Mouse (Mus musculus): ENCODE data around the gene Iba57. TPM values are rescaled to one million over a fixed set of nuclear protein-coding genes. Genes with fewer than 3 reads are reported as not detected.

Iba57 gene
- polyA plus RNA-seq, 1 experiment from 2014 or later, result 2.0 TPM

DNA sequence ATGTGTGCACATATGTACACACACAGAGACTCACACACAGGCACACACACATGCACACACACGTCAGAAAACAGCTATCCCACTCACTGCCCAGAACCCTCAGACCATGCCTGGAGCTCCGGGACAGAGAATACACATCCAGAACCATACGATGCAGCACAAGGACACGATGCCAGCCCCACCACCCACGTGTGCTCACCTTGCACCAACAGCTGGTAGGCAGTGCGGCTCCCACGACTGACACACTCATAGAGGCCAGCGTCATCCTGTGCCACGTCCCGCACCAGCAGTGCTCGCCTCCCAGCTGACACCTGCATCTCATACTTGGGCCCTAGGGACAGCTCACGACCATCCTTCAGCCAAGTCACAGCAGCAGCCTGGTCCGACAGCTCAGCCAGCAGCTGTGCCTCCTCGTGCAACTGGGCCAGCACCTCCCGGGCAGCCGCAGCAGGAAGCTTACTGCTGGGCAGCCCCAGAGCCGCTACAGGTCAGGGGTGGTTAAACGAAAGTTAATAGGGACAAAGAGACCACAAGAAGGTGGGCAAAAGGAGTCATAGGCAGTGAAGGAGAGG lies 32.1 kb downstream of the Iba57 start:
- WGBS, result 64% methylated on average over 18 of the region's 18 CpGs
- H3K4me3 ChIP-seq (ENCODE audit: low read depth, low read length), result no peak overlapping the region

DNA sequence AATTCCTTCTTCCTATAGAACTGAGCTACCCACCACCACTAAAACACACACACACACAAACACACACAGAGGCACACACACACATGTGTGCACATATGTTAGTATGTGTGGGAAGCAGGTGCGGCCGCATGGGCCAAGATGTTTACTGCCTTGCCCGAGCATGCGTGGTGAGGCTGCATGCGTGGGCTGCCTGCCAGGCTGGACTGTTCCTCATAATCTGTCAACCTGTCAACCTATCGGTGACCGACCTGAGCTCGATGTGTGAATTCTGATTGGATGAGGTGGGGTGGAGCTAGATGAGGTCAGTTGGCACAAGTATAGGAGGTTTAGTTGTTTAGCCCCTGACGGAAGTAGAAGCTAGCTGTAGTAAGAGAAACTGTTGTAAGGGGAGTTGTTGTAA lies 32.8 kb downstream of the Iba57 start:
- H3K4me3 ChIP-seq (ENCODE audit: low read depth, low read length), result no peak overlapping the region
- WGBS, result 90% methylated on average over 9 of the region's 9 CpGs
- H3K27me3 ChIP-seq (ENCODE audit: control insufficient read depth, insufficient read depth, low read length), result peaks cover 27% of the 10 kb centered on the region
- no peak for ATAC-seq (ENCODE audit: low FRiP score)
- DNase-seq (ENCODE audit: low spot score), result no peak
- H3K4me2 ChIP-seq (replicated peaks; ENCODE audit: low read depth, low read length), result no peak overlapping the region
- no peak overlapping the region for H3K9ac ChIP-seq (ENCODE audit: low read depth, low read length)
- H3K27ac ChIP-seq (ENCODE audit: low read depth, low read length), result no peak overlapping the region
- peaks cover 6% of the 10 kb centered on the region; the same call in 1 of the 2 replicates for H3K4me1 ChIP-seq (replicated peaks; ENCODE audit: control insufficient read depth, insufficient read depth, low read length)
- no peaks in the 10 kb centered on the region for H3K36me3 ChIP-seq (ENCODE audit: control insufficient read depth, insufficient read depth, low read length)
- no peaks in the 10 kb centered on the region for H3K9me3 ChIP-seq (ENCODE audit: control insufficient read depth, low read length)

More for the DNA sequence above, 32.1 kb downstream of the Iba57 start:
- H3K4me2 ChIP-seq (replicated peaks; ENCODE audit: low read depth, low read length), result no peak overlapping the region
- H3K36me3 ChIP-seq (ENCODE audit: control insufficient read depth, insufficient read depth, low read length), result no peaks in the 10 kb centered on the region
- no peaks in the 10 kb centered on the region for H3K9me3 ChIP-seq (ENCODE audit: control insufficient read depth, low read length)
- peaks cover 34% of the 10 kb centered on the region for H3K27me3 ChIP-seq (ENCODE audit: control insufficient read depth, insufficient read depth, low read length)
- DNase-seq (ENCODE audit: low spot score) (no peak), ATAC-seq (ENCODE audit: low FRiP score) (no peak)
- peaks cover 8% of the 10 kb centered on the region; the same call in 1 of the 2 replicates for H3K4me1 ChIP-seq (replicated peaks; ENCODE audit: control insufficient read depth, insufficient read depth, low read length)
- H3K9ac ChIP-seq (ENCODE audit: low read depth, low read length), result no peak overlapping the region
- no peak overlapping the region for H3K27ac ChIP-seq (ENCODE audit: low read depth, low read length)

DNA sequence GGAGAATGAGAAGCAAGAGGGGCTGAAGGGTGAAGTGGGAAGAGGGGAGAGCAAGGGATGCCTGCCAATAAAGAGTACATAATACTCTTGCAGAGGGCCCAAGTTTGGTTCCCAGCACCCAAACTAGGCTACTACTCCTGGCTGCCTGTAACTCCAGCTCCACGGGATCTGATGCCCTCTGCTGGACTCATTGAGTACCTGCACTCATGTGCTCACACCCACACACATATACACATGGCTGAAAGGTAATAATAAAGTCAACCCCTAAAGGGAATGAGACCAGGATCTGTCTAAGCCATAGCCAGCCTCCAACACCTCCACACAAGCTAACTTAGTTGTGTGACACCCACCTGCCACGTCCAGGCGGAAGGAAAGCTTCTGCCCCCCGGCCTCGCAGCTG lies 57.6 kb downstream of the Iba57 start:
- DNase-seq (ENCODE audit: low spot score) (no peak), ATAC-seq (ENCODE audit: low FRiP score) (no peak)
- H3K27ac ChIP-seq (ENCODE audit: low read depth, low read length), result no peak overlapping the region
- H3K4me2 ChIP-seq (replicated peaks; ENCODE audit: low read depth, low read length), result no peak overlapping the region
- no peaks in the 10 kb centered on the region for H3K27me3 ChIP-seq (ENCODE audit: control insufficient read depth, insufficient read depth, low read length)
- no peaks in the 10 kb centered on the region for H3K4me1 ChIP-seq (replicated peaks; ENCODE audit: control insufficient read depth, insufficient read depth, low read length)
- no peaks in the 10 kb centered on the region for H3K9me3 ChIP-seq (ENCODE audit: control insufficient read depth, low read length)
- H3K4me3 ChIP-seq (ENCODE audit: low read depth, low read length), result no peak overlapping the region
- no peaks in the 10 kb centered on the region for H3K36me3 ChIP-seq (ENCODE audit: control insufficient read depth, insufficient read depth, low read length)
- WGBS, result 86% methylated on average over 5 of the region's 5 CpGs
- no peak overlapping the region for H3K9ac ChIP-seq (ENCODE audit: low read depth, low read length)

Other genes starting within 250 kb of the Iba57 start
- not detected in 2 replicates for gene Btnl10, start 245.8 kb downstream of the Iba57 start, polyA plus RNA-seq (2014; fragmentation: Nextera tagmentation; extraction: Ambion mirVana)
- gene Rnf187, start 224.8 kb downstream of the Iba57 start, polyA plus RNA-seq (2014; fragmentation: Nextera tagmentation; extraction: Ambion mirVana), result 395 and 419 TPM in 2 replicates
- 108 and 114 TPM in 2 replicates for gene Hist3h2ba, start 214.8 kb downstream of the Iba57 start, polyA plus RNA-seq (2014; fragmentation: Nextera tagmentation; extraction: Ambion mirVana)
- gene Hist3h2a, start 209.1 kb downstream of the Iba57 start, polyA plus RNA-seq (2014; fragmentation: Nextera tagmentation; extraction: Ambion mirVana), result 71.2 and 75.2 TPM in 2 replicates
- 0.36 and 0.73 TPM in 2 replicates for gene Trim17, start 209.1 kb downstream of the Iba57 start, polyA plus RNA-seq (2014; fragmentation: Nextera tagmentation; extraction: Ambion mirVana)
- gene Trim11, start 185.6 kb downstream of the Iba57 start, polyA plus RNA-seq (2014; fragmentation: Nextera tagmentation; extraction: Ambion mirVana), result 15.7 and 18.2 TPM in 2 replicates
- 0.10 and 0.19 TPM in 2 replicates for gene Obscn, start 27.3 kb downstream of the Iba57 start, polyA plus RNA-seq (2014; fragmentation: Nextera tagmentation; extraction: Ambion mirVana)
- gene Gjc2, start 19.5 kb upstream of the Iba57 start, polyA plus RNA-seq (2014; fragmentation: Nextera tagmentation; extraction: Ambion mirVana), result not detected in 2 replicates
- gene Guk1, start 28.5 kb upstream of the Iba57 start, polyA plus RNA-seq (2014; fragmentation: Nextera tagmentation; extraction: Ambion mirVana), result 105 and 107 TPM in 2 replicates
- 87.4 and 96.7 TPM in 2 replicates for gene Mrpl55, start 38.7 kb upstream of the Iba57 start, polyA plus RNA-seq (2014; fragmentation: Nextera tagmentation; extraction: Ambion mirVana)
- gene 2310033P09Rik, start 44.6 kb upstream of the Iba57 start, polyA plus RNA-seq (2014; fragmentation: Nextera tagmentation; extraction: Ambion mirVana), result 33.4 and 40.9 TPM in 2 replicates
- 610 and 623 TPM in 2 replicates for gene Arf1, start 64.5 kb upstream of the Iba57 start, polyA plus RNA-seq (2014; fragmentation: Nextera tagmentation; extraction: Ambion mirVana)
- 3.9 and 4.0 TPM in 2 replicates for gene Wnt3a, start 127.0 kb upstream of the Iba57 start, polyA plus RNA-seq (2014; fragmentation: Nextera tagmentation; extraction: Ambion mirVana)
- 2.7 and 3.8 TPM in 2 replicates for gene Wnt9a, start 143.2 kb upstream of the Iba57 start, polyA plus RNA-seq (2014; fragmentation: Nextera tagmentation; extraction: Ambion mirVana)
- not detected in 2 replicates for gene Prss38, start 211.9 kb upstream of the Iba57 start, polyA plus RNA-seq (2014; fragmentation: Nextera tagmentation; extraction: Ambion mirVana)